Mouse (Mus musculus): Measurements from ENCODE around the gene Msl3. TPM values are rescaled to one million over a fixed set of nuclear protein-coding genes. Genes with fewer than 3 reads are reported as not detected.

Msl3 gene
- 46.2 and 59.3 TPM in 2 replicates for total RNA-seq (2014; fragmentation: Nextera tagmentation)
- 77.7 and 126 TPM in 2 replicates for total RNA-seq (2017)

GRCm38 (mm10) chrX:168673525-168674406 lies at the start of gene Msl3:
Gene Msl3, minus strand, starts transcription at chrX:168673898.
- ATAC-seq (replicated peaks; ENCODE audit: poor library complexity, severe bottlenecking): peak; percentile 73

- no peak for ATAC-seq (replicated peaks; ENCODE audit: poor library complexity, severe bottlenecking)
Measured at GRCm38 (mm10) chrX:168717969-168718368, 44.3 kb upstream of the Msl3 start.

- no peak for ATAC-seq (replicated peaks; ENCODE audit: poor library complexity, severe bottlenecking)
Measured at GRCm38 (mm10) chrX:168674407-168674962, 787 bp upstream of the Msl3 start.

GRCm38 (mm10) chrX:168672913-168673524 lies 679 bp downstream of the Msl3 start:
- ATAC-seq (replicated peaks; ENCODE audit: poor library complexity, severe bottlenecking): no peak

- ATAC-seq (replicated peaks; ENCODE audit: poor library complexity, severe bottlenecking): peak; percentile 70
Measured at GRCm38 (mm10) chrX:168672425-168672824, 1.3 kb downstream of the Msl3 start.

GRCm38 (mm10) chrX:168663982-168664689 lies 9.6 kb downstream of the Msl3 start:
- no peak for ATAC-seq (replicated peaks; ENCODE audit: poor library complexity, severe bottlenecking)

GRCm38 (mm10) chrX:168660236-168660635 lies 13.5 kb downstream of the Msl3 start:
- ATAC-seq (replicated peaks; ENCODE audit: poor library complexity, severe bottlenecking): peak; percentile 49

GRCm38 (mm10) chrX:168659803-168660202 lies 13.9 kb downstream of the Msl3 start:
- ATAC-seq (replicated peaks; ENCODE audit: poor library complexity, severe bottlenecking): peak; percentile 82

- ATAC-seq (replicated peaks; ENCODE audit: poor library complexity, severe bottlenecking): peak; percentile 82
Measured at GRCm38 (mm10) chrX:168659275-168659674, 14.4 kb downstream of the Msl3 start.

- ATAC-seq (replicated peaks; ENCODE audit: poor library complexity, severe bottlenecking): no peak
Measured at GRCm38 (mm10) chrX:168657795-168658194, 15.9 kb downstream of the Msl3 start.

- ATAC-seq (replicated peaks; ENCODE audit: poor library complexity, severe bottlenecking): no peak
Measured at GRCm38 (mm10) chrX:168649336-168649735, 24.4 kb downstream of the Msl3 start.

GRCm38 (mm10) chrX:168647746-168648145 lies 26.0 kb downstream of the Msl3 start:
- ATAC-seq (replicated peaks; ENCODE audit: poor library complexity, severe bottlenecking): no peak

GRCm38 (mm10) chrX:168643451-168643850 lies 30.2 kb downstream of the Msl3 start:
- ATAC-seq (replicated peaks; ENCODE audit: poor library complexity, severe bottlenecking): no peak

- ATAC-seq (replicated peaks; ENCODE audit: poor library complexity, severe bottlenecking): peak; percentile 99
Measured at GRCm38 (mm10) chrX:168639556-168640356, 33.9 kb downstream of the Msl3 start.

Other genes starting within 250 kb of the Msl3 start
- gene Frmpd4, start 96.7 kb downstream of the Msl3 start, total RNA-seq (2014; fragmentation: Nextera tagmentation): not detected in 2 replicates
- gene Frmpd4, start 96.7 kb downstream of the Msl3 start, total RNA-seq (2017): not detected in 2 replicates
- gene Arhgap6, start 121.2 kb upstream of the Msl3 start, total RNA-seq (2014; fragmentation: Nextera tagmentation): 3.6 and 6.6 TPM in 2 replicates
- gene Arhgap6, start 121.2 kb upstream of the Msl3 start, total RNA-seq (2017): 1.6 and 4.3 TPM in 2 replicates

Measured in granulocyte monocyte progenitor cell, adult 5-6 weeks (primary cell).